Mouse (Mus musculus) forebrain, embryonic 12.5 days (tissue): Measurements from ENCODE around the gene Mamdc2. TPM values are rescaled to one million over a fixed set of nuclear protein-coding genes. Genes with fewer than 3 reads are reported as not detected.

Experiments
- ATAC-seq: fragments of 200-750 bp; cut with Nextera tagmentation; 2 replicates; pipeline ENCODE4 v1.8.0; 2017; ENCODE audit warnings: moderate TSS enrichment; ENCODE audit not compliant: low FRiP score
- H3K27ac ChIP-seq: fragments of 300-500 bp; sonication (generic); 2 replicates; pipeline ENCODE4 v1.5.1; 2016; ENCODE audit warnings: mild to moderate bottlenecking
- H3K27me3 ChIP-seq: fragments of 300-500 bp; sonication (generic); 2 replicates; pipeline ENCODE4 v1.6.1; 2016; ENCODE audit warnings: mild to moderate bottlenecking
- H3K36me3 ChIP-seq: fragments of 300-500 bp; sonication (generic); replicated peaks from 2 replicates; pipeline ENCODE4 v1.6.1; 2016; ENCODE audit warnings: mild to moderate bottlenecking
- H3K4me1 ChIP-seq: fragments of 300-500 bp; sonication (generic); 2 replicates; pipeline ENCODE4 v1.6.1; 2016
- H3K4me2 ChIP-seq: fragments of 300-500 bp; sonication (generic); 2 replicates; pipeline ENCODE4 v1.6.1; 2016; ENCODE audit warnings: mild to moderate bottlenecking, moderate library complexity
- H3K4me3 ChIP-seq: fragments of 300-500 bp; sonication (generic); replicated peaks from 2 replicates; pipeline ENCODE4 v1.5.1; 2016; ENCODE audit warnings: mild to moderate bottlenecking
- H3K9ac ChIP-seq: fragments of 300-500 bp; sonication (generic); 2 replicates; pipeline ENCODE4 v1.6.1; 2016; ENCODE audit warnings: mild to moderate bottlenecking
- H3K9me3 ChIP-seq: fragments of 300-500 bp; sonication (generic); 2 replicates; pipeline ENCODE4 v1.6.1; 2016
- WGBS: fragments of 180-500 bp; shearing (Covaris S2); methylation state at CpG from one replicate; pipeline ENCODE4 v1.1.7; 2016; 5-methylcytosine and 5-hydroxymethylcytosine counted together
- polyA plus RNA-seq: library from polyadenylated mRNA; unstranded; fragments of >200 nt; fragmentation: Nextera tagmentation; extraction: Ambion mirVana; gene quantifications from 2 replicates; pipeline ENCODE4 v1.2.1, GENCODE M21; 2016

Mamdc2 gene
- polyA plus RNA-seq, 1 experiment from 2014 or later = 1.5 TPM

- no peak overlapping the region for H3K9ac ChIP-seq
- no peaks in the 10 kb centered on the region for H3K4me1 ChIP-seq
- no peak for ATAC-seq
- H3K9me3 ChIP-seq = no peaks in the 10 kb centered on the region
- WGBS = 77% methylated on average over 2 of the region's 2 CpGs
- no peaks in the 10 kb centered on the region for H3K27me3 ChIP-seq
- no peak overlapping the region for H3K4me3 ChIP-seq
- H3K4me2 ChIP-seq = no peak overlapping the region
- no peak overlapping the region for H3K27ac ChIP-seq
- no peaks in the 10 kb centered on the region for H3K36me3 ChIP-seq
Observed at GRCm38 (mm10) chr19:23349930-23350329, 98.3 kb downstream of the Mamdc2 start.

GRCm38 (mm10) chr19:23342782-23343181 is 105.5 kb downstream of the Mamdc2 start:
- Histone ChIP-seq H3K4me1 (no peaks in the 10 kb centered on the region), H3K27ac (no peak overlapping the region), H3K36me3 (no peaks in the 10 kb centered on the region), H3K4me3 (no peak overlapping the region), H3K27me3 (no peaks in the 10 kb centered on the region), H3K9ac (no peak overlapping the region), H3K9me3 (no peaks in the 10 kb centered on the region), H3K4me2 (no peak overlapping the region)
- WGBS = 96% methylated on average over 3 of the region's 3 CpGs
- no peak for ATAC-seq

GRCm38 (mm10) chr19:23332883-23333282 is 115.4 kb downstream of the Mamdc2 start:
- Histone ChIP-seq H3K27me3 (no peaks in the 10 kb centered on the region), H3K4me1 (no peaks in the 10 kb centered on the region), H3K9me3 (no peaks in the 10 kb centered on the region), H3K4me2 (no peak overlapping the region), H3K4me3 (no peak overlapping the region), H3K36me3 (no peaks in the 10 kb centered on the region), H3K9ac (no peak overlapping the region), H3K27ac (no peak overlapping the region)
- WGBS = 96% methylated on average over 1 of the region's 1 CpGs
- ATAC-seq = no peak

GRCm38 (mm10) chr19:23330842-23331241 is 117.4 kb downstream of the Mamdc2 start:
- no peaks in the 10 kb centered on the region for H3K9me3 ChIP-seq
- no peak overlapping the region for H3K27ac ChIP-seq
- WGBS = 58% methylated on average over 6 of the region's 6 CpGs
- no peak for ATAC-seq
- no peak overlapping the region for H3K9ac ChIP-seq
- H3K27me3 ChIP-seq = no peaks in the 10 kb centered on the region
- H3K4me3 ChIP-seq = no peak overlapping the region
- H3K36me3 ChIP-seq = no peaks in the 10 kb centered on the region
- H3K4me2 ChIP-seq = no peak overlapping the region
- no peaks in the 10 kb centered on the region for H3K4me1 ChIP-seq

- Histone ChIP-seq H3K4me2 (no peak overlapping the region), H3K27ac (no peak overlapping the region), H3K4me3 (no peak overlapping the region), H3K9me3 (no peaks in the 10 kb centered on the region), H3K36me3 (no peaks in the 10 kb centered on the region), H3K9ac (no peak overlapping the region), H3K4me1 (no peaks in the 10 kb centered on the region), H3K27me3 (no peaks in the 10 kb centered on the region)
- no peak for ATAC-seq
- 94% methylated on average over 2 of the region's 2 CpGs for WGBS
Observed at GRCm38 (mm10) chr19:23329346-23329745, 118.9 kb downstream of the Mamdc2 start.

GRCm38 (mm10) chr19:23327056-23327640 is 121.1 kb downstream of the Mamdc2 start:
- Histone ChIP-seq H3K4me2 (no peak overlapping the region), H3K4me3 (no peak overlapping the region), H3K27me3 (no peaks in the 10 kb centered on the region), H3K9me3 (no peaks in the 10 kb centered on the region), H3K36me3 (no peaks in the 10 kb centered on the region), H3K9ac (no peak overlapping the region), H3K4me1 (no peaks in the 10 kb centered on the region), H3K27ac (no peak overlapping the region)
- 91% methylated on average over 3 of the region's 3 CpGs for WGBS
- ATAC-seq = no peak

- no peaks in the 10 kb centered on the region for H3K36me3 ChIP-seq
- H3K27ac ChIP-seq = no peak overlapping the region
- ATAC-seq = no peak
- no peak overlapping the region for H3K4me3 ChIP-seq
- no peak overlapping the region for H3K9ac ChIP-seq
- H3K4me1 ChIP-seq = no peaks in the 10 kb centered on the region
- no peak overlapping the region for H3K4me2 ChIP-seq
- H3K9me3 ChIP-seq = no peaks in the 10 kb centered on the region
- 89% methylated on average over 3 of the region's 3 CpGs for WGBS
- H3K27me3 ChIP-seq = no peaks in the 10 kb centered on the region
Observed at GRCm38 (mm10) chr19:23323107-23323506, 125.1 kb downstream of the Mamdc2 start.

GRCm38 (mm10) chr19:23317989-23318358 is 130.3 kb downstream of the Mamdc2 start:
- H3K36me3 ChIP-seq = no peaks in the 10 kb centered on the region
- no peak overlapping the region for H3K9ac ChIP-seq
- 89% methylated on average over 5 of the region's 5 CpGs for WGBS
- no peak overlapping the region for H3K27ac ChIP-seq
- H3K4me2 ChIP-seq = no peak overlapping the region
- no peaks in the 10 kb centered on the region for H3K4me1 ChIP-seq
- H3K9me3 ChIP-seq = no peaks in the 10 kb centered on the region
- H3K27me3 ChIP-seq = no peaks in the 10 kb centered on the region
- no peak overlapping the region for H3K4me3 ChIP-seq
- ATAC-seq = no peak

GRCm38 (mm10) chr19:23317295-23317988 is 130.8 kb downstream of the Mamdc2 start:
- H3K4me1 ChIP-seq = no peaks in the 10 kb centered on the region
- no peak overlapping the region for H3K4me3 ChIP-seq
- H3K4me2 ChIP-seq = no peak overlapping the region
- ATAC-seq = no peak
- no peaks in the 10 kb centered on the region for H3K9me3 ChIP-seq
- H3K9ac ChIP-seq = no peak overlapping the region
- H3K36me3 ChIP-seq = no peaks in the 10 kb centered on the region
- no peaks in the 10 kb centered on the region for H3K27me3 ChIP-seq
- no peak overlapping the region for H3K27ac ChIP-seq
- WGBS = 78% methylated on average over 5 of the region's 5 CpGs

- Histone ChIP-seq H3K27ac (no peak overlapping the region), H3K9ac (no peak overlapping the region), H3K4me3 (no peak overlapping the region), H3K36me3 (no peaks in the 10 kb centered on the region), H3K4me2 (no peak overlapping the region), H3K4me1 (no peaks in the 10 kb centered on the region), H3K9me3 (no peaks in the 10 kb centered on the region), H3K27me3 (no peaks in the 10 kb centered on the region)
- no peak for ATAC-seq
- WGBS = 90% methylated on average over 5 of the region's 5 CpGs
Observed at GRCm38 (mm10) chr19:23316851-23317250, 131.4 kb downstream of the Mamdc2 start.

- ATAC-seq = no peak
- Histone ChIP-seq H3K27ac (no peak overlapping the region), H3K27me3 (no peaks in the 10 kb centered on the region), H3K4me1 (no peaks in the 10 kb centered on the region), H3K9ac (no peak overlapping the region), H3K4me2 (no peak overlapping the region), H3K36me3 (no peaks in the 10 kb centered on the region), H3K9me3 (no peaks in the 10 kb centered on the region), H3K4me3 (no peak overlapping the region)
- 76% methylated on average over 2 of the region's 2 CpGs for WGBS
Observed at GRCm38 (mm10) chr19:23309979-23310378, 138.3 kb downstream of the Mamdc2 start.

- ATAC-seq = no peak
- H3K27me3 ChIP-seq = no peaks in the 10 kb centered on the region
- H3K4me3 ChIP-seq = no peak overlapping the region
- H3K27ac ChIP-seq = no peak overlapping the region
- 82% methylated on average over 7 of the region's 7 CpGs for WGBS
- no peaks in the 10 kb centered on the region for H3K36me3 ChIP-seq
- no peak overlapping the region for H3K4me2 ChIP-seq
- no peak overlapping the region for H3K9ac ChIP-seq
- H3K9me3 ChIP-seq = no peaks in the 10 kb centered on the region
- no peaks in the 10 kb centered on the region for H3K4me1 ChIP-seq
Observed at GRCm38 (mm10) chr19:23306671-23307070, 141.6 kb downstream of the Mamdc2 start.

- Histone ChIP-seq H3K4me3 (no peak overlapping the region), H3K9ac (no peak overlapping the region), H3K27ac (no peak overlapping the region), H3K4me1 (no peaks in the 10 kb centered on the region), H3K36me3 (no peaks in the 10 kb centered on the region), H3K4me2 (no peak overlapping the region), H3K27me3 (no peaks in the 10 kb centered on the region), H3K9me3 (no peaks in the 10 kb centered on the region)
- WGBS = 93% methylated on average over 3 of the region's 3 CpGs
- no peak for ATAC-seq
Observed at GRCm38 (mm10) chr19:23299987-23300386, 148.3 kb downstream of the Mamdc2 start.
